Mouse (Mus musculus) thymus, adult 2 months (tissue): ENCODE results near the gene Plekhh1.

Source experiments
- CTCF ChIP-seq: fragments of 200-500 bp; IDR thresholded peaks from 2 replicates; pipeline ENCODE4 v1.5.1; 2012; ENCODE audit warnings: mild to moderate bottlenecking, control low read depth, low read length, moderate library complexity, borderline replicate concordance; ENCODE audit not compliant: control insufficient read depth, poor library complexity, insufficient read depth; ENCODE audit errors: extremely low read depth
- POLR2A ChIP-seq: fragments of 200-500 bp; IDR thresholded peaks from 2 replicates; pipeline ENCODE4 v1.6.1; 2012; ENCODE audit warnings: mild to moderate bottlenecking, low read length, control low read depth, moderate library complexity; ENCODE audit not compliant: control insufficient read depth, poor library complexity, insufficient read depth; ENCODE audit errors: extremely low read depth

DNA sequence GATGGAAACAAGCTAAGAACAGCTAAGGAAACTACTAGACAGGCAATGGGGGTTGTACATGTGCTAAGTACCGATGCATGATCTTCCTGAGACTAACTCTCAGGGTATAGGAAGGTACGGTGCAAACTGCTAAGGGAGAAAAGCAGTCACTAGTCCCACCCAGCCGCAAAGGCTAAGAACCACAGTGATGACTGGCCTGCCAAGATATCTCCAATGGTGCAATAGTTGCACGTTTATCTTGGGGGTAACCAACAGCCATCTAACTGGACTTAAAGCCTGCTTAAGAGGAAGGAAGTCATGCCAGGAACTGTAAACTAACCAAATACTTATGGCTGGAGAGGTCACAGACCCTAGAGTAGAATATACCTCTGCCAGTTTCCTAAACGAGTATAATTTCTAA is 26.6 kb upstream of the Plekhh1 start:
- TF ChIP-seq CTCF (no peak), POLR2A (no peak)
